Mouse (Mus musculus): ENCODE measurements at regions not wholly inside any gene's neighbourhood (a gene's known extent, or its start where the extent isn't known, plus 50 kb on each side); places are given as distances from the start of the nearest gene placed in this dataset.

GRCm38 (mm10) chr7:67429008-67429873 lies 56.6 kb upstream of the Mef2a start:
- TF ChIP-seq CTCF (IDR thresholded peaks at IDR 0.05; ENCODE audit: low read depth) (no peak), EP300 (IDR thresholded peaks at IDR 0.05; ENCODE audit: low read depth) (no peak)

All from heart, postnatal 0 days (tissue).